Mouse (Mus musculus) hindbrain, embryonic 14.5 days (tissue): Measurements from ENCODE around the gene Ppif. TPM values are rescaled to one million over a fixed set of nuclear protein-coding genes. Genes with fewer than 3 reads are reported as not detected.

Experiments used
- ATAC-seq: fragments of 200-750 bp; cut with Nextera tagmentation; 2 replicates; pipeline ENCODE4 v1.8.0; 2017; ENCODE audit warnings: moderate number of reproducible peaks, mild to moderate bottlenecking, moderate TSS enrichment, moderate library complexity; ENCODE audit not compliant: low FRiP score
- DNase-seq: peaks from one replicate; pipeline ENCODE4 v3.0.0-alpha.2; 2015; ENCODE audit warnings: low spot score
- H3K27ac ChIP-seq: fragments of 300-500 bp; sonication (generic); 2 replicates; pipeline ENCODE4 v1.5.1; 2014; ENCODE audit warnings: mild to moderate bottlenecking, moderate library complexity
- H3K27me3 ChIP-seq: fragments of 300-500 bp; sonication (generic); 2 replicates; pipeline ENCODE4 v1.6.1; 2014; ENCODE audit warnings: mild to moderate bottlenecking, low read length, mixed read lengths; ENCODE audit not compliant: control insufficient read depth, insufficient read depth
- H3K36me3 ChIP-seq: fragments of 300-500 bp; sonication (generic); replicated peaks from 2 replicates; pipeline ENCODE4 v1.6.1; 2014; ENCODE audit not compliant: control insufficient read depth, insufficient read depth
- H3K4me1 ChIP-seq: fragments of 300-500 bp; sonication (generic); replicated peaks from 2 replicates; pipeline ENCODE4 v1.6.1; 2014; ENCODE audit warnings: antibody characterized with exemption, low read length, mixed read lengths; ENCODE audit not compliant: control insufficient read depth, insufficient read depth
- H3K4me2 ChIP-seq: fragments of 300-500 bp; sonication (generic); replicated peaks from 2 replicates; pipeline ENCODE4 v1.6.1; 2014; ENCODE audit warnings: mild to moderate bottlenecking, moderate library complexity
- H3K4me3 ChIP-seq: fragments of 300-500 bp; sonication (generic); replicated peaks from 2 replicates; pipeline ENCODE4 v1.5.1; 2014; ENCODE audit warnings: mild to moderate bottlenecking, low read length
- H3K9ac ChIP-seq: fragments of 300-500 bp; sonication (generic); 2 replicates; pipeline ENCODE4 v1.6.1; 2014
- H3K9me3 ChIP-seq: fragments of 300-500 bp; sonication (generic); 2 replicates; pipeline ENCODE4 v1.6.1; 2016; ENCODE audit warnings: low read length; ENCODE audit not compliant: control insufficient read depth
- WGBS: fragments of 180-500 bp; shearing (Covaris S2); extraction: QIAGEN DNeasy Blood & Tissue Kit; methylation state at CpG from one replicate; pipeline ENCODE4 v1.1.7; 2014; 5-methylcytosine and 5-hydroxymethylcytosine counted together
- polyA plus RNA-seq: library from polyadenylated mRNA; unstranded; fragments of >200 nt; fragmentation: Nextera tagmentation; extraction: Ambion mirVana; gene quantifications from 2 replicates; pipeline ENCODE4 v1.2.1, GENCODE M21; 2014

Ppif gene
- polyA plus RNA-seq, 1 experiment from 2014 or later = 29.5 TPM

- WGBS = 81% methylated on average over 7 of the region's 7 CpGs
- no peak overlapping the region for H3K9ac ChIP-seq
- H3K9me3 ChIP-seq = no peaks in the 10 kb centered on the region
- no peaks in the 10 kb centered on the region for H3K27me3 ChIP-seq
- no peaks in the 10 kb centered on the region for H3K4me1 ChIP-seq
- ATAC-seq (no peak), DNase-seq (no peak)
- H3K4me2 ChIP-seq = no peak overlapping the region
- no peak overlapping the region for H3K4me3 ChIP-seq
- H3K27ac ChIP-seq = peak overlapping the region; percentile 12; the same call in 1 of the 2 replicates
- H3K36me3 ChIP-seq = peaks cover 86% of the 10 kb centered on the region
These were observed 30.2 kb upstream of the Ppif start for GRCm38 (mm10) chr14:25663649-25664309.

- no peaks in the 10 kb centered on the region for H3K9me3 ChIP-seq
- DNase-seq (no peak), ATAC-seq (no peak)
- WGBS = 41% methylated on average over 7 of the region's 7 CpGs
- H3K4me3 ChIP-seq = no peak overlapping the region
- no peak overlapping the region for H3K9ac ChIP-seq
- no peaks in the 10 kb centered on the region for H3K27me3 ChIP-seq
- H3K27ac ChIP-seq = peak overlapping the region; percentile 12
- peaks cover 81% of the 10 kb centered on the region for H3K36me3 ChIP-seq
- no peak overlapping the region for H3K4me2 ChIP-seq
- no peaks in the 10 kb centered on the region for H3K4me1 ChIP-seq
These were observed 29.7 kb upstream of the Ppif start for GRCm38 (mm10) chr14:25664310-25664695.

- Histone ChIP-seq H3K27me3 (no peaks in the 10 kb centered on the region), H3K4me3 (no peak overlapping the region), H3K9ac (no peak overlapping the region; the same call in 1 of the 2 replicates), H3K27ac (peak overlapping the region; percentile 12), H3K36me3 (peaks cover 70% of the 10 kb centered on the region), H3K4me2 (no peak overlapping the region), H3K4me1 (no peaks in the 10 kb centered on the region), H3K9me3 (no peaks in the 10 kb centered on the region)
- DNase-seq (no peak), ATAC-seq (no peak)
- WGBS = 67% methylated on average over 19 of the region's 19 CpGs
These were observed 28.5 kb upstream of the Ppif start for GRCm38 (mm10) chr14:25665314-25665970.

- H3K36me3 ChIP-seq = peaks cover 56% of the 10 kb centered on the region
- H3K9me3 ChIP-seq = no peaks in the 10 kb centered on the region
- H3K27me3 ChIP-seq = no peaks in the 10 kb centered on the region
- no peaks in the 10 kb centered on the region for H3K4me1 ChIP-seq
- no peak overlapping the region for H3K27ac ChIP-seq
- DNase-seq (no peak), ATAC-seq (no peak)
- H3K9ac ChIP-seq = no peak overlapping the region
- H3K4me2 ChIP-seq = no peak overlapping the region
- no peak overlapping the region for H3K4me3 ChIP-seq
- WGBS = 94% methylated on average over 2 of the region's 2 CpGs
These were observed 27.1 kb upstream of the Ppif start for GRCm38 (mm10) chr14:25666668-25667376.

GRCm38 (mm10) chr14:25667587-25667986, 26.4 kb upstream of the Ppif start:
- H3K27ac ChIP-seq = no peak overlapping the region
- H3K4me3 ChIP-seq = no peak overlapping the region
- H3K9ac ChIP-seq = no peak overlapping the region
- DNase-seq = no peak
- H3K9me3 ChIP-seq = no peaks in the 10 kb centered on the region
- H3K4me2 ChIP-seq = no peak overlapping the region
- 76% methylated on average over 3 of the region's 3 CpGs for WGBS
- H3K4me1 ChIP-seq = no peaks in the 10 kb centered on the region
- no peak for ATAC-seq
- H3K36me3 ChIP-seq = peaks cover 48% of the 10 kb centered on the region
- no peaks in the 10 kb centered on the region for H3K27me3 ChIP-seq

GRCm38 (mm10) chr14:25679625-25680024, 14.3 kb upstream of the Ppif start:
- Histone ChIP-seq H3K9ac (no peak overlapping the region), H3K27me3 (no peaks in the 10 kb centered on the region), H3K4me2 (no peak overlapping the region), H3K36me3 (no peaks in the 10 kb centered on the region), H3K4me1 (no peaks in the 10 kb centered on the region), H3K4me3 (no peak overlapping the region), H3K27ac (no peak overlapping the region), H3K9me3 (no peaks in the 10 kb centered on the region)
- ATAC-seq (no peak), DNase-seq (no peak)
- 82% methylated on average over 7 of the region's 7 CpGs for WGBS

- DNase-seq = no peak
- H3K27me3 ChIP-seq = no peaks in the 10 kb centered on the region
- 81% methylated on average over 6 of the region's 6 CpGs for WGBS
- H3K4me1 ChIP-seq = no peaks in the 10 kb centered on the region
- H3K9me3 ChIP-seq = no peaks in the 10 kb centered on the region
- H3K9ac ChIP-seq = no peak overlapping the region
- H3K4me2 ChIP-seq = no peak overlapping the region
- no peak overlapping the region for H3K4me3 ChIP-seq
- H3K27ac ChIP-seq = no peak overlapping the region
- ATAC-seq = no peak
- no peaks in the 10 kb centered on the region for H3K36me3 ChIP-seq
These were observed 11.9 kb upstream of the Ppif start for GRCm38 (mm10) chr14:25682020-25682419.

- WGBS = 82% methylated on average over 7 of the region's 7 CpGs
These were observed 7.6 kb upstream of the Ppif start for GRCm38 (mm10) chr14:25686216-25686945.

More at GRCm38 (mm10) chr14:25686216-25686945, 7.6 kb upstream of the Ppif start:
- Histone ChIP-seq H3K9me3 (no peaks in the 10 kb centered on the region), H3K4me3 (no peak overlapping the region), H3K27ac (no peak overlapping the region), H3K27me3 (no peaks in the 10 kb centered on the region), H3K4me1 (no peaks in the 10 kb centered on the region), H3K4me2 (no peak overlapping the region), H3K9ac (no peak overlapping the region), H3K36me3 (no peaks in the 10 kb centered on the region)
- no peak for ATAC-seq
- no peak for DNase-seq
